Mouse (Mus musculus): ENCODE data around the gene Arl14ep.

- no peak for TF ChIP-seq POLR2A (IDR thresholded peaks at IDR 0.05; ENCODE audit: borderline replicate concordance, low read depth, low read length)
- TF ChIP-seq CTCF (IDR thresholded peaks at IDR 0.05; ENCODE audit: low read depth, low read length): no peak
Observed at GRCm38 (mm10) chr2:107006378-107006777, 32.2 kb upstream of the Arl14ep start.

All from bone marrow macrophage, adult 2 months (primary cell).